Mouse (Mus musculus) kidney, embryonic 16.5 days (tissue): ENCODE results near the gene Ppp5c. TPM values are rescaled to one million over a fixed set of nuclear protein-coding genes. Genes with fewer than 3 reads are reported as not detected.
A peak's percentile ranks its signal among the peaks of the same experiment; 100 is the strongest.

ENCODE experiments used
- ATAC-seq: fragments of 200-750 bp; cut with Nextera tagmentation; 2 replicates; pipeline ENCODE4 v1.8.0; 2017; ENCODE audit warnings: moderate TSS enrichment; ENCODE audit not compliant: low FRiP score, low TSS enrichment
- H3K27ac ChIP-seq: fragments of 300-500 bp; sonication (generic); 2 replicates; pipeline ENCODE4 v1.5.1; 2014; ENCODE audit warnings: low read length
- H3K27me3 ChIP-seq: fragments of 300-500 bp; sonication (generic); 2 replicates; pipeline ENCODE4 v1.6.1; 2014; ENCODE audit warnings: low read length, control low read depth, mixed read lengths; ENCODE audit not compliant: insufficient read depth
- H3K36me3 ChIP-seq: fragments of 300-500 bp; sonication (generic); 2 replicates; pipeline ENCODE4 v1.6.1; 2014; ENCODE audit warnings: low read length, control low read depth, mixed read lengths; ENCODE audit not compliant: insufficient read depth
- H3K4me1 ChIP-seq: fragments of 300-500 bp; sonication (generic); 2 replicates; pipeline ENCODE4 v1.6.1; 2014; ENCODE audit warnings: low read length, control low read depth, mixed read lengths; ENCODE audit not compliant: insufficient read depth
- H3K4me2 ChIP-seq: fragments of 300-500 bp; sonication (generic); replicated peaks from 2 replicates; pipeline ENCODE4 v1.6.1; 2014; ENCODE audit warnings: low read depth, low read length
- H3K4me3 ChIP-seq: fragments of 300-500 bp; sonication (generic); 2 replicates; pipeline ENCODE4 v1.5.1; 2014; ENCODE audit warnings: mild to moderate bottlenecking, low read length
- H3K9ac ChIP-seq: fragments of 300-500 bp; sonication (generic); replicated peaks from 2 replicates; pipeline ENCODE4 v1.6.1; 2014; ENCODE audit warnings: low read length
- H3K9me3 ChIP-seq: fragments of 300-500 bp; sonication (generic); 2 replicates; pipeline ENCODE4 v1.6.1; 2016; ENCODE audit warnings: low read length, control low read depth
- WGBS: fragments of 180-500 bp; shearing (Covaris S2); extraction: QIAGEN DNeasy Blood & Tissue Kit; methylation state at CpG from one replicate; pipeline ENCODE4 v1.1.7; 2014; 5-methylcytosine and 5-hydroxymethylcytosine counted together
- polyA plus RNA-seq: library from polyadenylated mRNA; unstranded; fragments of >200 nt; fragmentation: Nextera tagmentation; extraction: Ambion mirVana; gene quantifications from 2 replicates; pipeline ENCODE4 v1.2.1, GENCODE M21; 2015

Gene Ppp5c
- polyA plus RNA-seq, 1 experiment from 2014 or later: 125 TPM

DNA sequence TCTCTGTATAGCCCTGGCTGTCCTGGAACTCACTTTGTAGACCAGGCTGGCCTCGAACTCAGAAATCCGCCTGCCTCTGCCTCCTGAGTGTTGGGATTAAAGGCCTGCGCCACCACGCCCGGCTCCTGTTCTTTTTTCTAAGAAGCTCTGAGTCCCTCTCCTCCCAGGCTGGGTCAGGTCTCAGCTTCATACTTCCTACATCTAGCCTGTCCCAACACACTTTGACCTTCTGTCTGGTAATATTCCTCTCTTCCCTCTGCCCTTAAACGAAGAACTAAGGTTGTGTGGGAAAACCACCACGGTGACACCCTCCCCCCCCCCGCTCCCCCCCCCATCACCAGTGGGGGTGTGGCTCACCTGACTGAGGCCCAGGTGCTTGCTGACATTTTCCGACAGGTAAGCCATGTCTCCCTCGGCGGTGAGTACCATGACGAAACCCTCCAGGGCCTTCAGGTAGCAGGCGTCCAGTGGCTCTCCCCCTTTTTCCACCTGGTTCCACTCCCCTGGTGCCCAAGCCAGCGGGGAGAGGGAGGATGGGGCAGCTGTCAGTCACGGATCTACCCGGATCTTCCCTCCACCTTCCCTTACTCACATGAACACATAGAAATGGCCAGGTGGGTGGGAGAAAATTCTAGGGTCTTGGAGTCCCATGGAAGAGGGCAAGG lies 26.7 kb upstream of the Ppp5c start:
- Histone ChIP-seq H3K4me3 (no peak overlapping the region), H3K27ac (no peak overlapping the region), H3K9me3 (peaks cover 3% of the 10 kb centered on the region; the same call in 1 of the 2 replicates), H3K9ac (no peak overlapping the region), H3K4me2 (no peak overlapping the region), H3K4me1 (peaks cover 35% of the 10 kb centered on the region), H3K36me3 (peaks cover 27% of the 10 kb centered on the region), H3K27me3 (no peaks in the 10 kb centered on the region)
- no peak for ATAC-seq
- 90% methylated on average over 16 of the region's 16 CpGs for WGBS

DNA sequence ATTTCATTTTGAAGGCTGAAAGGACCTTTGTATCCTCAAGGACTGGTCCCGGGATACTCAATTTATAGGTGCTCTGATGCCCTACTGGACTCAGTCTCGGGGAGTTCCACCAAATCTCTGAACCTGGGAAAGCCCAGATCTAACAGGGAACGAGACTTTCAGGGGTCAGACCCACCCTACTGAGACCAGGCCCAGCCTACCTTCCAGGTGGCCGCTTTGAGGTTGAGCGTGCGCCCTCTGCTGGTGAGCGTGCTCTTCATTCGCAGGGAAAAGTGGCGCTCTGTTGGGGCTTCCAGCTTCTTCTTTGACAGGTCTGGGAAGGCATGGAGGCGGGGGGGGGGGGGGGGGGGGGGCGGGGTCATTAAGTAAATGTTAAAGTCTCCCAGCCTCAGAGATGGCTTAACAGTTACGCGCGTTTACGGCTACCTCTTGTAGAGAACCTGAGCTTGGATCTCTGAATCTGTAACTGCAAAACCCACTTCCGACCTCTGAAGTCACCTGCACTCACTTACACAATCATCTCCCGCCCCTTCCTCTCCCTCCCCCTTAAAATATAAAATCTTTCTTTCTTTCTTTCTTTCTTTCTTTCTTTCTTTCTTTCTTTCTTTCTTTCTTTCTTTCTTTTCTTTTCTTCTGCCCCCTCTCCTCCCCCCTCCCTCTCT lies 23.3 kb upstream of the Ppp5c start:
- Histone ChIP-seq H3K4me3 (no peak overlapping the region), H3K27me3 (no peaks in the 10 kb centered on the region), H3K9ac (no peak overlapping the region), H3K4me1 (peaks cover 6% of the 10 kb centered on the region), H3K36me3 (peaks cover 35% of the 10 kb centered on the region), H3K4me2 (no peak overlapping the region), H3K27ac (no peak overlapping the region), H3K9me3 (peaks cover 3% of the 10 kb centered on the region; the same call in 1 of the 2 replicates)
- WGBS: 14% methylated on average over 16 of the region's 17 CpGs
- ATAC-seq: peak; percentile 31

DNA sequence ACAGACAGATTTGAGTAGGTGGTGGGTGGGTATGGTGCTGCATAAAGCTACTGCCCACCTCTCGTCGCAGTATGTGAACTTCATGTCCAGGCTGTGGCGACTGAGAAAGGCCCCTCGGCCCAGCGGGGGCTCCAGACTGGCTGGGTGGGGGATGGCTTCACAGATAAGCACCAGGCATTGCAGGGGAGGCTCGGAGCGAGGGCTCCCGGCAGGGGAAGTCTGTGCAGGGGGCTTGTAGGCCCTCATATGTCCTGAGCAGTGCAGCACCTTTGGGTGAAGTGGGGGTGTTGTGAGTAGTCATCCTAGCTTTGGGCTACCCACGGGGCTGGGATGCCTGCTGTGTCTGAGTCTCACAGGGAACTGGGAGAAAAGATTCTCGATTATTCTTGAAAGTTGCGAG lies 22.8 kb upstream of the Ppp5c start:
- no peak overlapping the region for H3K4me2 ChIP-seq
- WGBS: 84% methylated on average over 11 of the region's 11 CpGs

DNA sequence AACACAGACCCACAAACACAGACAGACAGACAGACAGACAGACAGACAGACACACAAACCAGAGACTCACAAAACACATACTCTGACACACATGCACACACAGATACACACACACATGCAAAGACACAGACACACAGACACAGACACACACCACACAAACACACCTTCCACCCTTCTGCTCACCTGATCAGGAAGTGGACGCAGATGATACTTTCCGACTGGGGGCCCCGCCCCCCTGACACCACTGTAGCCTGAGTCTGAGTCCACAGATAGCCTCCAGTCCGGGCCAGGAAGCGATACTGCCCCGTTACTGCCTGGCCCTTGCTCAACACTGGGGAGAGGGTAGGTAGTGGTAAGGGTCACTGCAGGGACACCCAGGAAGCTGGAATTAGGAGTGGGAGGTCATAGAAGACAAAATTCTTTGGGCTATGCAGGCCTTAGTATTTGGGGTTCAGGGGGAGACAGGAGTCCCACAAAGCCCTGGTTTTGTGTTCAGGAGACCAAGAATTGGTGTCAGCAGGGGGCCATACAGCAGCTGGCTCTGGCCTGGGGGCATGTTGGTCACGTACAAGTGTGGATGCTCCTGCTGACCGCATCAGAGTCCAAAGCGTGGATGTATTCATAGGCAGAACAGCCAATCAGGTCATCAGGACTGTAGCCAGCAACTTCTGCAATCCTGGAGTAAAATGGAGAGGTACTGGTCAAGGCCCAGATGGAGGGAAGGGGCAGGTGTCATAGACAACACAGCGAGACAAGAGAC lies 20.9 kb upstream of the Ppp5c start:
- H3K36me3 ChIP-seq: peaks cover 35% of the 10 kb centered on the region
- 90% methylated on average over 10 of the region's 10 CpGs for WGBS
- H3K9ac ChIP-seq: no peak overlapping the region
- H3K27me3 ChIP-seq: no peaks in the 10 kb centered on the region
- no peak overlapping the region for H3K4me2 ChIP-seq
- ATAC-seq: no peak
- H3K27ac ChIP-seq: no peak overlapping the region
- H3K9me3 ChIP-seq: peaks cover under 1% of the 10 kb centered on the region; the same call in 1 of the 2 replicates
- H3K4me3 ChIP-seq: no peak overlapping the region
- H3K4me1 ChIP-seq: no peaks in the 10 kb centered on the region

More for the DNA sequence above, 22.8 kb upstream of the Ppp5c start:
- Histone ChIP-seq H3K36me3 (peaks cover 35% of the 10 kb centered on the region), H3K9me3 (peaks cover 3% of the 10 kb centered on the region; the same call in 1 of the 2 replicates), H3K27ac (no peak overlapping the region), H3K9ac (no peak overlapping the region), H3K4me3 (no peak overlapping the region), H3K27me3 (no peaks in the 10 kb centered on the region), H3K4me1 (peaks cover under 1% of the 10 kb centered on the region)
- 0 out of 2 replicates have a peak, but pooled peaks have one; percentile 35 for ATAC-seq

DNA sequence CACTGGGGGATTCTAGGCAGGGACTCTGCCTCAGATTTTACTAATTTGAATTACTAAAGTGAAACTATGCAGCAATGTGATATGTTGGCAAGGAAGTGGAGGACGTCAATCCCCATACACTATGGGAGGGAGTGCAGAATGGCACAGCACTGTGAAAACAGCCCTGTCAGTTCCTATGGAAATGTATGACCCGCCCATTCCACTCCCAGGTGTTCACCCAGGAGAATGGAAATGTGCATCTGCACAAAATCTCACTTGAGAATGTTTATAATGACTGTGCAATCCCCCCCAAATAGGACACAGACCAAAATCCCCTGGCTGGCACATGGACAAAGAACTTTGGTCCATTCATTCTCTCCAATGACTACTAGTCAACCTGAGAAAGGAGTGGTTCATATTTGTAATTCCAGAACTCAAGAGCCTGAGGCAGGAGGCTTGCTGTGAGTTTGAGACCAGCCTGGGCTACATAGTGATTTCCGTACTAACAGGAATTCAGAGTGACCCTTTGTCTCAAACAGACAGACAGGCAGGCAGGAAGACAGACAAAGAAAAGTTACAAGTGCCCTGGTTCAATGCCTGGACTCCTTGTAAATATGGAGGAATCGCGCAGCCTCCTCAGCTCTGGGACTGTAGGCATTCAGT lies 19.4 kb upstream of the Ppp5c start:
- Histone ChIP-seq H3K27me3 (no peaks in the 10 kb centered on the region), H3K36me3 (peaks cover 41% of the 10 kb centered on the region), H3K27ac (no peak overlapping the region), H3K4me1 (no peaks in the 10 kb centered on the region), H3K9ac (no peak overlapping the region), H3K4me2 (no peak overlapping the region), H3K4me3 (no peak overlapping the region), H3K9me3 (no peaks in the 10 kb centered on the region)
- no peak for ATAC-seq
- 94% methylated on average over 5 of the region's 5 CpGs for WGBS

DNA sequence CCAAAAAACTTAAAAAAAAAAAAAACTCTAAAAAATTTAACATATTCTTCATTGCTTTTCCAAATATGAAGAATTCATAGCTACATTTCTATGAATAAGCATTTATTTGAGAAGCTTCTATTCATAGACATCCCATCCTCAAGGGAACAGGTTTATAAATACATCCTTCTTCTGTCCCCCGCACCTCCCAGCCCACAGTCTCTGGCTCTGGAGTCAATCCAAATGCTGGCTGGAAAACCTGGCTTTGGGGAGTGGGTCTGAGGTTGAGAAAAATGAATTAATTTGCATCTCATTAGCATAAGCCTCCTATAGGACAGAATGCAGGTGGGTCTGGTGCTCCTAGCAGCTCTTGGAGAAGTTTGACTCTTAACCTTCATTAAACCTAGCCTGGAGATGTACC lies 18.0 kb upstream of the Ppp5c start:
- Histone ChIP-seq H3K9ac (no peak overlapping the region), H3K27ac (no peak overlapping the region), H3K4me1 (no peaks in the 10 kb centered on the region), H3K36me3 (peaks cover 42% of the 10 kb centered on the region), H3K9me3 (no peaks in the 10 kb centered on the region), H3K4me3 (no peak overlapping the region), H3K27me3 (no peaks in the 10 kb centered on the region), H3K4me2 (no peak overlapping the region)
- ATAC-seq: no peak
- WGBS: 71% methylated on average over 1 of the region's 1 CpGs

DNA sequence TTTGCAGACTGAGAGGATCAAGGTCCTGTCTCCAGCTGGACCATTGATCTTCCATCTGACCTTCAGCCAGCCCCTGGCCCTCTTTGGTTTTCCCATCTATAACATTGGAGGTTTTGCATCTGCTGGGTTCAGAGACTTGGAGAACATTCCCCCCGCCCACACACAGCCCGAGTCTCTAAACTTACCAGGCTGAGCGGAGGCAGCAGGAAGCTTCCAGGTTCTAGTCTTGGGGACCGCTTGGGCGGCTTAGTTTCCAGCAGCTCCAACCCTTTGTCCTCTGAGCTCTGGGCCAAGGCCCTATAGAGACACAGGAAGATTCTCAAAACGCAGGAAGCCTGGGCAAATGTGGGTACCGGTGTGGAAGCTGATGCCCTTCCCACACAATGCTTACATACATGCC lies 11.6 kb upstream of the Ppp5c start:
- H3K9ac ChIP-seq: no peak overlapping the region
- H3K27me3 ChIP-seq: no peaks in the 10 kb centered on the region
- no peak for ATAC-seq
- no peaks in the 10 kb centered on the region for H3K4me1 ChIP-seq
- peaks cover 51% of the 10 kb centered on the region for H3K36me3 ChIP-seq
- H3K27ac ChIP-seq: no peak overlapping the region
- WGBS: 87% methylated on average over 7 of the region's 7 CpGs
- no peak overlapping the region for H3K4me3 ChIP-seq
- H3K4me2 ChIP-seq: no peak overlapping the region
- H3K9me3 ChIP-seq: no peaks in the 10 kb centered on the region

DNA sequence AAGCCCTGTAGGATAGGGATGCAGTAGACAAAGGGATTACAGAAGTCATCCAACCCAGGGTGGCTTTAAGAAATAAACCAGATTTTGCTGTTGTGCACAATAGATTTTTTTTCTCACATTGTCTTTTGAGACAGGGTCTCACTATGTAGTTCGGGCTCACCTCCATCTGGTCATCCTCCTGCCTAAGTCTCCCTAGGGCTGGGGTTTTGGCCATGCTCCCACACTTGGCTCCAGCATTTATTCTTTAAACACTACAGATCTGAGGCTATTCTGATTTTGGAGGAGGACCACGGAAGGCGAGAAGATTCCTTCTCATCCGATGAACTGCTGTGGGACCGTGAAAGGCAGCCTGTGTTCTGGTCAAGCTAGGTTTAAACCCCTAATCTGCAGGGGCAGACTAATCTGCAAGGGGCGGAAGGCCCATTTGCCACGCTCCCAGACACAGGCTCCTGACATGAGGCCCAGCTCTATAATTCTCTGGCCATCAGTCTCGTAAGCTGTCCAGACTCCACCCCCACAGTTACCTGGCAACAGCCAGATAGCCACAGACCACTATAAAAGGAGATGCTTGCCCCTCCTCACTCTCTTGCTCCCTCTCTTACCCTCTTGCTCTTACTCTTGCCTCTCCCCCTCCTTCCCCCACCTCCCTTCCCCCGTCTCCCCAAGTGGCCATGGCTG lies 10.4 kb upstream of the Ppp5c start:
- H3K4me1 ChIP-seq: no peaks in the 10 kb centered on the region
- no peak overlapping the region for H3K27ac ChIP-seq
- no peak overlapping the region for H3K9ac ChIP-seq
- no peaks in the 10 kb centered on the region for H3K9me3 ChIP-seq
- no peaks in the 10 kb centered on the region for H3K27me3 ChIP-seq
- WGBS: 56% methylated on average over 9 of the region's 9 CpGs
- peaks cover 45% of the 10 kb centered on the region for H3K36me3 ChIP-seq
- H3K4me3 ChIP-seq: no peak overlapping the region
- no peak for ATAC-seq
- H3K4me2 ChIP-seq: no peak overlapping the region

DNA sequence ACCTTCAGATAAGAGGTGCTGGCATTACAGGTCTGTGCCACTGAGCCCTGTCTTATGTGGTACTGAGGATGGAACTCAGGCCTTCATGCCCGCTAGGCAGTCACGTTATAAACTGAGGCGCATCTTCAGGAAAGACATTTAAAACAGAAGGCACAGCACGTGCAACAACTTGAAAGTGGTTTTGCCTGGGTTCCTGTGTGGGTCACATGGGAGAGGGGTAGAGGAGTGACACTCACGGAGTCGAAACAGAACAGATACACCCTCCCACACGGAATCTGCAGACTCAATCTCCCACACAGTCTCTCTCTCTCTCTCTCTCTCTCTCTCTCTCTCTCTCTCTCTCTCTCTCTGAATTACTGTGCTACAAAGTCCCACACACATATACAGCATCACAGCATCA lies 2.5 kb upstream of the Ppp5c start:
- WGBS: 73% methylated on average over 7 of the region's 7 CpGs
- no peak for ATAC-seq
- Histone ChIP-seq H3K9me3 (no peaks in the 10 kb centered on the region), H3K27ac (no peak overlapping the region), H3K4me2 (no peak overlapping the region), H3K36me3 (peaks cover 19% of the 10 kb centered on the region), H3K27me3 (no peaks in the 10 kb centered on the region), H3K9ac (no peak overlapping the region), H3K4me1 (peaks cover 16% of the 10 kb centered on the region), H3K4me3 (no peak overlapping the region)
